Mouse (Mus musculus) embryonic facial prominence, embryonic 10.5 days (tissue): ENCODE data around the gene Scrn2. TPM values are rescaled to one million over a fixed set of nuclear protein-coding genes. Genes with fewer than 3 reads are reported as not detected.
A peak's percentile ranks its signal among the peaks of the same experiment; 100 is the strongest.

ENCODE experiments used
- DNase-seq: peaks from one replicate; pipeline ENCODE4 v3.0.0-alpha.2; 2017; ENCODE audit warnings: low spot score
- H3K27ac ChIP-seq: fragments of 300-500 bp; sonication (generic); replicated peaks from 2 replicates; pipeline ENCODE4 v1.5.1; 2016; ENCODE audit warnings: mild to moderate bottlenecking
- H3K27me3 ChIP-seq: fragments of 300-500 bp; sonication (generic); replicated peaks from 2 replicates; pipeline ENCODE4 v1.6.1; 2016; ENCODE audit warnings: low read depth, mild to moderate bottlenecking; ENCODE audit not compliant: poor library complexity, severe bottlenecking
- H3K36me3 ChIP-seq: fragments of 300-500 bp; sonication (generic); replicated peaks from 2 replicates; pipeline ENCODE4 v1.6.1; 2016; ENCODE audit warnings: mild to moderate bottlenecking, moderate library complexity
- H3K4me1 ChIP-seq: fragments of 300-500 bp; sonication (generic); 2 replicates; pipeline ENCODE4 v1.6.1; 2016
- H3K4me3 ChIP-seq: fragments of 300-500 bp; sonication (generic); 2 replicates; pipeline ENCODE4 v1.5.1; 2016; ENCODE audit warnings: mild to moderate bottlenecking, moderate library complexity
- H3K9me3 ChIP-seq: fragments of 300-500 bp; sonication (generic); 2 replicates; pipeline ENCODE4 v1.6.1; 2016; ENCODE audit warnings: mild to moderate bottlenecking
- WGBS: fragments of 180-500 bp; shearing (Covaris S2); methylation state at CpG from one replicate; pipeline ENCODE4 v1.1.7; 2016; 5-methylcytosine and 5-hydroxymethylcytosine counted together
- polyA plus RNA-seq: library from polyadenylated mRNA; unstranded; fragments of >200 nt; fragmentation: Nextera tagmentation; extraction: Ambion mirVana; gene quantifications from 2 replicates; pipeline ENCODE4 v1.2.1, GENCODE M21; 2016

Scrn2 gene
- polyA plus RNA-seq, 1 experiment from 2014 or later = 43.5 TPM

- WGBS = 93% methylated on average over 8 of the region's 8 CpGs
- no peak overlapping the region for H3K27ac ChIP-seq
- H3K36me3 ChIP-seq = peaks cover 59% of the 10 kb centered on the region
- no peaks in the 10 kb centered on the region for H3K9me3 ChIP-seq
- H3K27me3 ChIP-seq = no peaks in the 10 kb centered on the region
- no peak for DNase-seq
- H3K4me1 ChIP-seq = peaks cover 16% of the 10 kb centered on the region
- H3K4me3 ChIP-seq = no peak overlapping the region
Observed at GRCm38 (mm10) chr11:97044902-97045301, 15.2 kb downstream of the Scrn2 start.

DNA sequence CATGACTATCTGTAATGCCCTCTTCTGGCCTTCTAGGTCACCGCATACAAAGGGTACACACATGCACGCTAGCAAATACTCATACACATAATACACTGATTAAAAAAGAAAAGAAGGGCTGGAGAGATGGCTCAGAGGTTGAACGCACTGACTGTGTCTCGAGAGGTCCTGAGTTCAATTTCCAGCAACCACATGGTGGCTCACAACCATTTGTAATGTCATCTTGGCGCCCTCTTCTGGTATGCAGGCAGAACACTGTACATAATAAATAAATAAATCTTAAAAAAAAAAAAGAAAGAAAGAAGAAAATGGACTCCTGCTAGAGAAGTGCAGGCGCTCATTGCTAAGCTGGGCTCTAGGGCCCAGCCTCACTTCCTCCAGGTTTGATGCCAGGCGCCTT lies 16.1 kb downstream of the Scrn2 start:
- 80% methylated on average over 7 of the region's 7 CpGs for WGBS
- peaks cover 59% of the 10 kb centered on the region for H3K36me3 ChIP-seq

GRCm38 (mm10) chr11:97048090-97048650 lies 18.4 kb downstream of the Scrn2 start:
- Histone ChIP-seq H3K27me3 (no peaks in the 10 kb centered on the region), H3K4me3 (no peak overlapping the region), H3K36me3 (peaks cover 65% of the 10 kb centered on the region), H3K4me1 (peaks cover 26% of the 10 kb centered on the region), H3K27ac (no peak overlapping the region), H3K9me3 (no peaks in the 10 kb centered on the region)
- no peak for DNase-seq
- 85% methylated on average over 8 of the region's 8 CpGs for WGBS

More for the DNA sequence above, 16.1 kb downstream of the Scrn2 start:
- Histone ChIP-seq H3K9me3 (no peaks in the 10 kb centered on the region), H3K4me3 (no peak overlapping the region), H3K27me3 (no peaks in the 10 kb centered on the region), H3K4me1 (peaks cover 22% of the 10 kb centered on the region), H3K27ac (no peak overlapping the region)
- DNase-seq = no peak

- peaks cover 63% of the 10 kb centered on the region for H3K36me3 ChIP-seq
- no peaks in the 10 kb centered on the region for H3K27me3 ChIP-seq
- WGBS = 77% methylated on average over 6 of the region's 6 CpGs
Observed at GRCm38 (mm10) chr11:97049492-97050085, 19.9 kb downstream of the Scrn2 start.

DNA sequence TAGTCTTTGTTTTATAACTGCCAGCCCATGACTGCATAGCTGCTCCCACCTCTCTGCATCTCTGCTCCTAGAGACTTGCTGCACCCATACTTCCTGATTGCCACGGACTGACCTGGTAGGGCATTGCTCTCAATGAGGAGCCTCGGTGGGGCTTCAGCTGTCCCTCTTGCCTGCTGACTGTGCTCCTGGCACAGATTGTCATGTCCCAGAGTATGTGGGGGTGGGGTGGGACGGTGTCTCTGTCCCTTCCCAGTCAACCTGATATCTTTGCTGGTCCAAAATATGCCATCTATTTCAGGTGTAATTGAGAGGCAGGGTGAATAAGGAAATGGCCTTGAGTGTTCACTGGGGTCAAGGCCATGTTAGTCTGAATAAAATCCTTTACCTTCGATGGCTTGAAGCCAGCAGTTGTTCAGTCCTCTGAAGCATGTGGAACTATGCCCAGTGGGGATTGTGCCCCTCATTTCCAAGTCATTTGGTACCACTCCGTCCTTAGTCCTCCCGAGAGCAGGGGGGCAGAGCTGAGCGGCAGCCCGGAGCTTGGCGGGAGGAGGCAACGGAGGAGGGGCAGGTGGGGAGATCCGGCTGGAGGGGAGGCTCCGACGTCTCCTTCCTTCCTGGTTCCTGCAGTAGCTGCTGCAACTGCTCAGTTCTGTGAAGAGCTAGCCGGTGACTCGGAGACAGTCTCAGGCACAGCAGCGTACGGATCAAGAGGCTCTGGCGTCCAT lies 20.6 kb downstream of the Scrn2 start, which contains the start of gene Osbpl7:
Gene Osbpl7 (plus strand): TSS at position 413 of the 728 bp plus-strand sequence.
- no peaks in the 10 kb centered on the region for H3K9me3 ChIP-seq
- WGBS = 7% methylated on average over 18 of the region's 18 CpGs
- no peaks in the 10 kb centered on the region for H3K27me3 ChIP-seq
- peaks cover 63% of the 10 kb centered on the region for H3K36me3 ChIP-seq
- peak; percentile 80 for DNase-seq
- peak within 1 kb of the TSS; percentile 80 for H3K4me3 ChIP-seq
- H3K4me1 ChIP-seq = peaks cover 26% of the 10 kb centered on the region
- H3K27ac ChIP-seq = peak within 1 kb of the TSS; percentile 71

More at GRCm38 (mm10) chr11:97049492-97050085, 19.9 kb downstream of the Scrn2 start:
- no peak overlapping the region for H3K4me3 ChIP-seq
- no peak for DNase-seq
- no peak overlapping the region for H3K27ac ChIP-seq
- peaks cover 26% of the 10 kb centered on the region for H3K4me1 ChIP-seq
- no peaks in the 10 kb centered on the region for H3K9me3 ChIP-seq

- no peak for DNase-seq
- H3K27me3 ChIP-seq = no peaks in the 10 kb centered on the region
- peak overlapping the region; percentile 71 for H3K27ac ChIP-seq
- WGBS = 31% methylated on average over 13 of the region's 13 CpGs
- H3K4me1 ChIP-seq = peaks cover 26% of the 10 kb centered on the region
- peak overlapping the region; percentile 80 for H3K4me3 ChIP-seq
- no peaks in the 10 kb centered on the region for H3K9me3 ChIP-seq
- peaks cover 63% of the 10 kb centered on the region for H3K36me3 ChIP-seq
Observed at GRCm38 (mm10) chr11:97050944-97051586, 21.3 kb downstream of the Scrn2 start.

DNA sequence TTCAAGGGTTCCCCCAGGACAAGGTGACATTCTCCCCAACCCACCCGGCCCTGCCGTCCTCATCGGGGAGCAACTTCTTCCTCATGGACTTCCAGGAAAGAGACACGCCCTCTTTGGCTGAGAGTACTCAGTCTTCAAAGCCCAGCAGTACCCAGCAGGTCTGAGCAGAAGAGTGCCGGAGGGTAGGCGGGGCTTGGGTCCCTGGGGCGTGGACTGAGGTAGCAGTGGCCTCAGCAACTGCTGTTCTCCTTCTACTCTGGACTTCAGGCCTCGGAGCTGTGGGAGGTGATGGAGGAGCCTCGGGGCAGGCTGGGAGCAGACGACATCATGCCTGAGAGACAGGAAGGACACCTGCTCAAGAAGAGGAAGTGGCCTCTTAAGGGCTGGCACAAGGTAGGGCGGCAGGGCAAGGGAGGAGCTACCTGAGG lies 22.5 kb downstream of the Scrn2 start:
- Histone ChIP-seq H3K27ac (no peak overlapping the region), H3K36me3 (peaks cover 64% of the 10 kb centered on the region), H3K27me3 (no peaks in the 10 kb centered on the region), H3K9me3 (no peaks in the 10 kb centered on the region), H3K4me1 (peaks cover 26% of the 10 kb centered on the region), H3K4me3 (peak overlapping the region; percentile 80; the same call in 1 of the 2 replicates)
- DNase-seq = no peak
- WGBS = 25% methylated on average over 11 of the region's 11 CpGs

DNA sequence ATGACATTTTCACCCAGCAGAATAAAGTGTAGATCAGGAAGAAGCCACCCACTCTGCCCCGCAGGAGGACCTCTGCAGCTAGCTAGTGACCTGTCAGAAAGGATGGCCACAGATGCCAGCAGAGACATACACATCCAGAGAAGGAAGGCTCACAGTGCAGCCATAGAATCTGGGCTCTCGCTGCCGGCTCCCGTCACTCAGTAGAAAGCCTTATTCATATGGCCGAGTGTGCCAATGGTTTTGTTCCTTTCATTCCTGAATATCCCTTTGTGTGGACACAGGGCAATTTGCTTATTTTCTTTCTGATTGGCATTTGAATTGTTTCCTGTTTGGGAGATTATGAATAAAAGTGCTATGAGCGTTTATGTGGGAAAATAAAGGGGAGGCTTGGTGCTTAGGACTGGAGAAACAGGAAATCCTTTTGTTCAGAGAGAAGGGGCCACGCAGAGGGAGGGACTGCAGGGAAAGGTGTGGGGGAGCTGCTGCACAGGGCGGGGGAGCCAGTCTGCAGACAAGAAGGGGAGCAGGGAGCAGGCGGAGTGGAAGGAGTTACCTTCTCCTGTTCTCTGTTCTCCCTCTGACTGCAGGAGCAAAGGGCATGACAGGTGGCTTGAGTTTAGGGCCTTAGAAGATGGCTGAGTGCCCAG lies 33.7 kb downstream of the Scrn2 start:
- peaks cover 77% of the 10 kb centered on the region for H3K36me3 ChIP-seq
- H3K9me3 ChIP-seq = no peaks in the 10 kb centered on the region
- DNase-seq = no peak
- no peaks in the 10 kb centered on the region for H3K27me3 ChIP-seq
- peak overlapping the region; percentile 69 for H3K27ac ChIP-seq
- peaks cover 17% of the 10 kb centered on the region for H3K4me1 ChIP-seq
- H3K4me3 ChIP-seq = no peak overlapping the region
- 45% methylated on average over 9 of the region's 9 CpGs for WGBS

DNA sequence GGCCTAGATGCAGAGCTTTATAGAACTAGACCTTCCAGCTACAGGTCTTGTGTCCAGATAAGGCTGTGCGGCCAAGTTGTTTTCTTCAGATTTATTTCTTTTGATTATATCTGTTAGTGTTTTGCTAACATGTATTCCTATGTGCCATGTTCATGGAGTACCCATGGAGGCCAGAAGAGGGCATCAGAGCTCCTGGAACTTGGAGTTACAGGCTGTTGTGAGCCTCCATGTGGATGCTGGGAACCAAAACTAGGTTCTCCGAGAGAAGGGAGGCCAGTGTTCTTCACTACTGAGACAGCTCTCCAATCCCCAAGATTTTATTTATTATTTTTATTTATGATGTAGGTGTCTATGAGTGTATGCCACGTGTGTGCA lies 34.2 kb downstream of the Scrn2 start:
- H3K36me3 ChIP-seq = peaks cover 72% of the 10 kb centered on the region
- no peak overlapping the region for H3K4me3 ChIP-seq
- no peaks in the 10 kb centered on the region for H3K27me3 ChIP-seq
- H3K9me3 ChIP-seq = no peaks in the 10 kb centered on the region
- peak overlapping the region; percentile 69 for H3K27ac ChIP-seq
- peaks cover 15% of the 10 kb centered on the region for H3K4me1 ChIP-seq
- DNase-seq = no peak
- WGBS = 91% methylated on average over 3 of the region's 3 CpGs

DNA sequence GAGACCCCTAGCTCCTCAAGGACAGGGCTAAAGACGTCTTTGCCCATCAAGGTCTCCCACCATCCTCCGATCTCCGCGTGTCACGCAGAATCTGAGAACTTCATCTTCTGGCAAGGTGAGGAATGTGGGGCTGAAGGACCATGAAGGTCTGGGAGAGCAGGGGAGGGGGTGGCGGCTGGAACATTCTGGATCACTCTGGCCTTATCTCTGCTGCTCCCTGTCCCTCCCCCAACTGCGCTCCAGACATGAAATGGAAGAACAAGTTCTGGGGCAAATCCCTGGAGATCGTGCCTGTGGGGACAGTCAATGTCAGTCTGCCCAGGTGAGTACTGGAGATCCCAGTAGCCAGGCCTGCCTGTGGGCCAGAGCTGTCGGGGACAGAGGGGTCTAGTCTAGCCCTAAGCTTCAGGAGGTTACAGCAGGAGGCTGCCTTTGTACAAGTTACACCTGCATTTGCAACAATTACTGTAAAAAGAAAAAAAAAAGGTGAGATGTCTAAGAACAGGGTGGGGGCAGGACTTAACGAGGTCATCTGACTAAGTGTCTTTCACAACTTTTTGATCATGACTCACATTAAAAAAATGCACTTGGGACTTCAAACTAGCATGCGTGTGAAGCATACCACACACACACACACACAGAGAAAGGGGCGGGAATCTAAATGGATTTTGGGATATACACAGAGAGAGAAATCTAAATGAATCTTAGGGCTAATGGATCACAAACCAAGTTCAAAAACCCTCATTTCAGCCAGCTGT lies 36.0 kb downstream of the Scrn2 start:
- Histone ChIP-seq H3K27ac (no peak overlapping the region), H3K27me3 (no peaks in the 10 kb centered on the region), H3K4me3 (no peak overlapping the region), H3K4me1 (peaks cover 15% of the 10 kb centered on the region), H3K9me3 (no peaks in the 10 kb centered on the region), H3K36me3 (peaks cover 54% of the 10 kb centered on the region)
- no peak for DNase-seq
- WGBS = 88% methylated on average over 12 of the region's 12 CpGs

DNA sequence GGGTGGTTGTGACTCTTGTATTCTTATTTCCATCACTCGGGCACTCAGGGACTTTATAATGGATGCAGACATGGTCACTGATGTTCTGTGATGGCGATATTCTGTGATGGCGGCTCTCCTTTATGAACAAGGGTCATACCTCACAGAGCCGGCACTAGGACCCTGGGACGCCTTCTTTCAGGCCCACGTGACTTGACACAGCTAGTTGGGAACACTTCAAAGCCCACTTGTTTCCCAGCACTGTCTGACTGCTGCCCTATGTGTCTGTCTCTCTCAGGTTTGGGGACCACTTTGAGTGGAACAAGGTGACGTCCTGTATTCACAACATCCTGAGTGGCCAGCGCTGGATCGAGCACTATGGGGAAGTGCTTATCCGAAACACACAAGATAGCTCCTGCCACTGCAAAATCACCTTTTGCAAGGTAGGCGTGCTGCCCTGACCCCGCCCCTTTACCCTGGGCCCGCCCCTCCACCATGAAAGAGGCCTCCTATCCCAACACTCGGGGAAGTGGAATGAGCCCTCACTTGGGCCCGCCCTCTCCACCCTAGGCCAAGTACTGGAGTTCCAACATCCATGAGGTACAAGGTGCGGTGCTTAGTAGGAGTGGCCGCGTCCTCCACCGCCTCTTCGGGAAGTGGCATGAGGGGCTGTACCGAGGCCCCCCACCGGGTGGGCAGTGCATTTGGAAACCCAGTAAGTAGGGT lies 37.1 kb downstream of the Scrn2 start:
- H3K36me3 ChIP-seq = peaks cover 44% of the 10 kb centered on the region
- H3K4me3 ChIP-seq = 0 out of 2 replicates have a peak overlapping the region, but pooled peaks have one; percentile 25
- no peaks in the 10 kb centered on the region for H3K9me3 ChIP-seq
- H3K4me1 ChIP-seq = peaks cover 15% of the 10 kb centered on the region
- H3K27me3 ChIP-seq = no peaks in the 10 kb centered on the region
- H3K27ac ChIP-seq = no peak overlapping the region
- DNase-seq = peak; percentile 43
- 45% methylated on average over 22 of the region's 22 CpGs for WGBS
